Mouse (Mus musculus): ENCODE measurements around the gene Pnpt1. TPM values are rescaled to one million over a fixed set of nuclear protein-coding genes. Genes with fewer than 3 reads are reported as not detected.

Pnpt1 gene
- 48.7 TPM for polyA plus RNA-seq (2017; shearing (Covaris generic))

GRCm38 (mm10) chr11:29130385-29131355 lies at the start of gene Pnpt1:
Pnpt1 (plus strand) TSS chr11:29130744.

GRCm38 (mm10) chr11:29172563-29173124 lies 42.1 kb downstream of the Pnpt1 start, which contains the start of gene Ppp4r3b:
Ppp4r3b (plus strand) TSS chr11:29172890.

Other genes with a start within 250 kb of the Pnpt1 start
- 200 TPM for gene Ppp4r3b, start 42.1 kb downstream of the Pnpt1 start, polyA plus RNA-seq (2017; shearing (Covaris generic))
- gene Cfap36, start 116.7 kb downstream of the Pnpt1 start, polyA plus RNA-seq (2017; shearing (Covaris generic)): 44.1 TPM
- gene Ccdc88a, start 242.9 kb downstream of the Pnpt1 start, polyA plus RNA-seq (2017; shearing (Covaris generic)): 0.48 TPM